Mouse (Mus musculus) induced T-regulatory cell, adult 2 months (primary cell): ENCODE results near the gene Atp2a1.

ENCODE experiments used
- DNase-seq: peaks from one replicate; pipeline ENCODE4 v3.0.0-alpha.2; 2012; ENCODE audit warnings: low read depth

Gene Atp2a1

DNA sequence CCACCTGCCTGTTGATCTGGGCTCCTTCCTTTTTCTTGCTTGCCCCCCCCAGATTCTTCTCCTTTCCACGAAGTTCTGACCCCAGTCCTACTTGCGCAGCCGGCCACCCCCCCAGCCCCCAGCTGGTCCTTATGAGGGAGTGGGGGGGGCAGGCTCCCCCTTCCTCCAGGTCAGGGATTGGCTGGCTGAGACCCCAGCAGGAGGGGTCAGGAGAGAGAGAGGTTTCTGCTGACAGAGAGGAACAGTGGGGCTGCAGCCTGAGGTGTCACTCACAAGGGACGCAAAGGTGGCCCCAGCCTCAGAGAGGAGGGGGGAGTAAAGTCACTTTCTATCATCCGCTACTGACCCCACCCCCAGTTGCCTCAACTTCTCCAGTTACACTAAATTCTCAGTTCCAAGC lies at the start of gene Atp2a1:
Gene Atp2a1 (minus strand): TSS at position 105 of the 400 bp plus-strand sequence.
- no peak for DNase-seq

GRCm38 (mm10) chr7:126511287-126511686 lies 48.4 kb upstream of the Atp2a1 start:
- DNase-seq = no peak

DNA sequence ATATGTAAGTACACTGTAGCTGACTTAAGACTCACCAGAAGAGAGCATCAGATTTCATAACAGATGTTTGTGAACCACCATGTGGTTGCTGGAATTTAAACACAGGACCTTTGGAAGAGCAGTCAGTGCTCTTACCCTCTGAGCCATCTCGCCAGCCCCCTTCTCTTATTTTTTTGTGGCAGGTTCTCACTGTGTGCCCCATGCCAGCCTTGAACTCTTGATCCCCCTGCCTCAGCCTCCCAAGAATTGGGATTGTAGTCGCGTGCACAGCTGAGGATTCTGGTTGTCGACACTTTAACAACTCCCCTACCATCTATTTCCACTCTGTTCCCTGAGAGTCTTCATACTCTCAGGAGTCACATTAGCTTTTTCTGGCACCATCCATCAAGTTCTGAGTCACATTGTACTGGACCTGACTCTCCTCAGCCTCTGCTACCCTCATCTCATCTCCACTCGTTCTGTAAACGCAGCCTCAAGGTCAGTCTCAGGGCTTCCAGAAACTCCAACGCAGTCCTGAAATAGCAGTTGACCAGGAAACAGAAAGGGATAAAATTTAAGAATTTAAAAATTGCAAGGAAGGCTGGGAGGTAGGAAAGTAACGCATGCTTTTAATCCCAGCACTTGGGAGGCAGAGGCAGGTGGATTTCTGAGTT lies 44.3 kb upstream of the Atp2a1 start:
- no peak for DNase-seq

- DNase-seq = no peak
These were observed 42.0 kb upstream of the Atp2a1 start for GRCm38 (mm10) chr7:126504913-126505312.

DNA sequence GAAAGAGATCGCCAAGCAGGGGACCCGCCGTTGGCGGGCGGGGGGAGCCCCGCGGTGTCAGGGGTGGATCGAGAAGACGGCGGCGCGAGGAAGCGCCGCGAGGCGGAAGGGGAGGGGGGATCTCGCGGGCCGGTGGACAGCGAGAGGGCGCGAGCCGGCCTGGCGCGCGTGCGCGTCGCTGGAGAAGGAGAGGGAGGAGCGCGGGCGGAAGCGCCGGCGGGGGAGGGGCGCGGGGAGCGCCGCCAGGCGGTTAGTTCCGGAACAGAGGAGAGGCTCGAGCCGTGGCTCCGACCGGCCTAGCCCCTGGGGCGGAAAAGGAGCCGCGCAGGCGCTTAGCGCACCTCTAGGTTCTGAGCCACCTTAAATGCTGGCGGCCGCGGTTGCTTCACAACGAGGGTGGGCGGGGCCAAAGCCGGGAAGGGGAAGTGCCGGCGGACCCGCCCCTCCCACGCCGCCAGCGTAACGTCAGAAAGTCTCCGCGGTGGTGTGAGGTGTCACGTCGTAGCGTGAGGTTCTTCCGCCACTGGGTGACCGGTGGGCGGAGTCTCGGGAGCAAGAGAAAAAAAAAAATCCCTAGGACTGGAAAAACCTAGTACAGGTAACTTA lies 40.5 kb upstream of the Atp2a1 start, which contains the start of gene Atxn2l:
Gene Atxn2l (minus strand): TSS at position 165 of the 606 bp plus-strand sequence.
- peak; percentile 100 for DNase-seq

GRCm38 (mm10) chr7:126502751-126503150 lies 39.8 kb upstream of the Atp2a1 start:
- DNase-seq = no peak

GRCm38 (mm10) chr7:126502023-126502741 lies 39.3 kb upstream of the Atp2a1 start:
- DNase-seq = peak; percentile 95

- no peak for DNase-seq
These were observed 38.7 kb upstream of the Atp2a1 start for GRCm38 (mm10) chr7:126501684-126502022.

DNA sequence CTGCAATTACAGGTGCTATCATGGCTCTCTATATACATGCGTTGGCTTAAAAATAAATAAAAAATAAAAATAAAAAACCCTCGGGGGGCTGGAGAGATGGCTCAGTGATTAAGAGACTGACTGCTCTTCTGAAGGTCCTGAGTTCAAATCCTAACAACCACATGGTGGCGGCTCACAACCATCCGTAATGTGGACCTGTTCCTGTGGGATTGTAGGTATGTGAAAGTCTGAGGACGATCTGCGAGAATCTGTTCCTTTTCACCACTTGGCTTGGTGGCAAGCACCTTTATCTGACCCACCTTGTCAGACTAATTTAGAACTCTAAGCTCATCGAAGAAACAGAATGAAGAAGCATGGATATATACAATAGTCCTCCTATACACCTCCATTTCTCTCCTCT lies 36.5 kb upstream of the Atp2a1 start:
- no peak for DNase-seq

DNA sequence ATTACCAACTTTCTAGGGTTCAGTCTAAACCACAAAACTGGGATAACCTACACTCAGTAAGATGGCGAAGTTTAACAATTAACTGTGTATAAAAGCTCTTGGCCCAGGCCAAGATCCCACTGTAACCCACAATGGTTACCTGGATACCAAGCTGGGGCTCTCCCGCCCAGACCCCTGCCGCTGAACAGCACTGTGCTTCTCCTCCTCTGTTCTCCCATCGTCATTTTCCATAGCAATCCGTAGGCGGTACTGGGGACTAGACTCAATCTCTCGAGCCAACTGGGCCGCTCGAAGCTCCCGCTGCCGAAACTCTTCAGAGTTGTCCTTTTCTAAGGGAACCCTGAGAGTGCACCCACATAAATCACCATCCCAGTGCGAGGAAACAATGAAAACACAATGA lies 35.1 kb upstream of the Atp2a1 start:
- DNase-seq = no peak

- DNase-seq = peak; percentile 47
These were observed 33.6 kb upstream of the Atp2a1 start for GRCm38 (mm10) chr7:126496475-126496874.

GRCm38 (mm10) chr7:126494120-126494519 lies 31.2 kb upstream of the Atp2a1 start:
- DNase-seq = no peak

DNA sequence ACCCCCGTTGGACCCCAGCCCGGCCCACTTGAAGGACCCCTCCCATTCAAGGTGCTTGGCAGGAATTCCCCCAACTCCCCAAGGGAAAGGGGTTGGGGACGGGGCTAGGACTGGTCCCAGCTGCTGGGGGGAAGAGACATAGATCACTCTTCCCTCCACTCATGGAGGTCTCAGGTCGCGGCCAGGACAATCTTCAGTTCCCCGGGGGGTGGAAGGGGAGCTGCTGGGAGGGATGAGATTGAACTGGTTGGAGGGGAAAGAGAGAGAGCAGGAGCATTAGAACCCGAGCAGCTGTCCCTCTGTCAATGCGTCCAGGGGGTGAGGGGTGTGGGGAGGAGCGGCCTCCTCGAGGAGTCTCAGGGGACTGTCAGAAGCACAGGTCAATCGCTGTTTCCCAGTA lies 29.1 kb upstream of the Atp2a1 start:
- DNase-seq = no peak

DNA sequence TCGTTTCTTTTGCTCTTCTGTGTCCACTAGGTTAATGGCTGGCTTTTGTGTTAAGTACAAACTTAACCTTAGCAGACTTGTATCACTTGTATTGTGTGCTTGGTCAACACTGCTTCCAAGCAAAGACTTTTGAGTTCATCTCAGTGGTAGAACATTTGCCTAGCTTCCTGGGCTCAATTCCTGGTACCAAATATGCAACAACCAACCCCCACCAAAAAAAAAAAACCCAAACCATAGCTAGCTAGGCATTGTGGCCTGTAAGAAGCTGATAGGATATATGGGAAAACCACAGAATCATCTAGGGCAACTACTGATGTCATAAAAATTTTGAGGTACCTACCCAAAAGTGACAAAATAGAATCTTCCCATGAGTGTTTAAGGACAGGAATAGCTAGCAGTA lies 28.1 kb upstream of the Atp2a1 start:
- DNase-seq = no peak

GRCm38 (mm10) chr7:126487617-126488385 lies 24.9 kb upstream of the Atp2a1 start:
- peak; percentile 54 for DNase-seq

DNA sequence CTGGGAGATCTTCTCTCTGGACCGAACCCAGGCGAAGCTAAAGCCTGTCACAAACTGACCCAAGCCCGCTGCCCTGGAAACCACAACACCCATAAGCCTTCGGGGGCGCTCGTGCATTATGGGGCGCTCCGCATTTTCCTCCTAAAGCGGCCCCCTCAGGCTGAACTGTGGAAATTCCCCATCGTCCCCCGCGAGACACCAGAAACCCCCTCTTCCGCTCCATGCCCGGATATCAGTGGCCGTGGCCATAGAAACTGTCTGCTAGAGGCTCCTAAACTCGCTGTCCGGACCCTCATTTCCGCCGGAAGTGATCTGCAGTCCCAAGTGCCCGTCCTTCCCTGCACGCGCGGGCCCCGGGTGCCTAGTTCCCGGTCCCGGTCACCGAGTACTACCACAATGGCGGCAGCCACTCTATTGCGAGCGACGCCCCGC lies 24.2 kb upstream of the Atp2a1 start, which contains the start of gene Tufm:
Gene Tufm (plus strand): TSS at position 310 of the 432 bp plus-strand sequence.
- DNase-seq = peak; percentile 93

GRCm38 (mm10) chr7:126482392-126482871 lies 19.5 kb upstream of the Atp2a1 start:
- DNase-seq = peak; percentile 81

DNA sequence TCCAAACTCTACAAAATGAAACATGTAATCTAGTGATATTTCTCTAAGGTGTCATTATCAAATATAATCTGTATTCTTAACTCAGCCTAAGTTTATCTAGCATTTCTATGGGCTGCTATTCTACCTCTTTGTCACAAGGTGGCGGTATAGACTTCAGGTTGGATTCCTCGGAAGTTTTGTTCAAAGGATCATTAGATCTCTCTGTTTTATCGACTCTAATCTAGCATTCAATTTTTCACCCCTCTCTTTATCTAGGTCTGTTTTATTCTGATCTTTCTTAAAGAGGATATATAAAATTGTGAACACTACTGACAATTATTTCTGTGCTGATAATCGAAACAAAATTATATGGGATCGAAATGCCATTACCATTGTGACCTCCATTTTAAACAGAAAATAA lies 18.8 kb upstream of the Atp2a1 start:
- peak; percentile 77 for DNase-seq

DNA sequence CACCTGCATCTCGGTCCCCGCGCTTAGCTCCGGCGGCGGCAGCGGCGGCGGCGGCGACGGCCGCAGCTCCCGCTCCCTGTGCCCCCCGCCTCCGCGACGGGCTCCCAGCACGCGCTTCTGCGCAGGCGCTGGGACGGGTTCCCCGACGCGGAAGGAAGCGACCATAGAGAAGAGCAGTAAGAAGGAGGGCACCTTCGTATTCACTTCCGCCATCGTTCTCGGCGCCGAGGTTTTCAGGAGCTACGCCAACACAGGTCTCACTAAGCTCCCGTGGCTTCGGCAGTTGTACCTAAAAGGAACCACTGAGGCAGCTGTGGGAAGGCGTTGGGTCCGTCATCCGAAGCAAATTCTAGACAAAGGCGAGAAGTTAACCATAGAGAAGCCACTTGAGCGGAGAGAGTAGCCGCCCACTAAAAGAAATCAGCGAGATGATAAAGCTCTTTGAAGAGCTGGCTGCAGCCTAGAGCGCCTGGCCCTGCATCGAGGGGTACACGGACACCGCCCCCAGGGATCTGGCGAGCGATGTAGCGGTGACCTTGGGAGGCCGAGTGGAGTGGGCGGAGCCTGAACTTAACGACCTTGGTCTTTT lies 12.2 kb upstream of the Atp2a1 start, which contains the start of gene Sh2b1:
Gene Sh2b1 (minus strand): TSS at position 432 of the 589 bp plus-strand sequence.
- peak; percentile 95 for DNase-seq

- DNase-seq = peak; percentile 47
These were observed 11.6 kb upstream of the Atp2a1 start for GRCm38 (mm10) chr7:126474486-126474955.

GRCm38 (mm10) chr7:126473470-126474086 lies 10.7 kb upstream of the Atp2a1 start:
- peak; percentile 34 for DNase-seq
